Mouse (Mus musculus) ES-Bruce4 (cell line): Measurements from ENCODE around the gene Ptpn3. TPM values are rescaled to one million over a fixed set of nuclear protein-coding genes. Genes with fewer than 3 reads are reported as not detected.

Source experiments
- H3K27ac ChIP-seq: 2 replicates; pipeline ENCODE4 v1.5.1; 2012; ENCODE audit warnings: low read length, inconsistent platforms; ENCODE audit not compliant: insufficient read depth
- H3K27me3 ChIP-seq: 2 replicates; pipeline ENCODE4 v1.6.1; 2012; ENCODE audit warnings: mild to moderate bottlenecking, low read length, inconsistent platforms; ENCODE audit not compliant: control insufficient read depth, poor library complexity, insufficient read depth, severe bottlenecking
- H3K36me3 ChIP-seq: 2 replicates; pipeline ENCODE4 v1.6.1; 2012; ENCODE audit warnings: inconsistent platforms, mild to moderate bottlenecking, low read length, moderate library complexity; ENCODE audit not compliant: control insufficient read depth, poor library complexity, insufficient read depth, severe bottlenecking
- H3K4me1 ChIP-seq: one replicate; pipeline ENCODE4 v1.8.1; 2011; ENCODE audit warnings: low read length; ENCODE audit not compliant: control insufficient read depth, insufficient read depth
- H3K4me3 ChIP-seq: 2 replicates; pipeline ENCODE4 v1.5.1; 2011; ENCODE audit warnings: low read depth, mild to moderate bottlenecking, low read length
- H3K9ac ChIP-seq: 2 replicates; pipeline ENCODE4 v1.6.1; 2012; ENCODE audit warnings: low read depth, mild to moderate bottlenecking, inconsistent platforms; ENCODE audit not compliant: poor library complexity, severe bottlenecking
- H3K9me3 ChIP-seq: replicated peaks from 2 replicates; pipeline ENCODE4 v1.6.1; 2012; ENCODE audit warnings: mild to moderate bottlenecking, low read length, inconsistent platforms; ENCODE audit not compliant: control insufficient read depth, poor library complexity, insufficient read depth, severe bottlenecking
- CTCF ChIP-seq: IDR thresholded peaks from one replicate; pipeline ENCODE4 v1.8.1; 2011; ENCODE audit warnings: low read depth, low read length
- EP300 ChIP-seq: IDR thresholded peaks from 2 replicates; pipeline ENCODE4 v1.6.1; 2011; ENCODE audit warnings: low read depth, low read length; ENCODE audit not compliant: insufficient read depth
- POLR2A ChIP-seq: IDR thresholded peaks from one replicate; pipeline ENCODE4 v1.8.1; 2011; ENCODE audit warnings: low read length; ENCODE audit not compliant: insufficient read depth
- polyA plus RNA-seq: library from polyadenylated mRNA; stranded (reverse); fragments of >200 nt; gene quantifications from 2 replicates; pipeline ENCODE4 v1.2.4, GENCODE M21; 2011; ENCODE audit warnings: low read depth; ENCODE audit not compliant: missing spikeins, insufficient read depth, insufficient read length

Ptpn3 gene
- polyA plus RNA-seq, 1 experiment: 30.6 TPM

- TF ChIP-seq POLR2A (no peak), EP300 (no peak), CTCF (no peak)
- no peaks in the 10 kb centered on the region for H3K4me1 ChIP-seq
- H3K27me3 ChIP-seq: no peaks in the 10 kb centered on the region
- H3K36me3 ChIP-seq: no peaks in the 10 kb centered on the region
- H3K9ac ChIP-seq: no peak overlapping the region
- H3K27ac ChIP-seq: no peak overlapping the region
- H3K9me3 ChIP-seq: no peaks in the 10 kb centered on the region
- H3K4me3 ChIP-seq: no peak overlapping the region
These were observed 39.2 kb downstream of the Ptpn3 start for GRCm38 (mm10) chr4:57262451-57262850.

DNA sequence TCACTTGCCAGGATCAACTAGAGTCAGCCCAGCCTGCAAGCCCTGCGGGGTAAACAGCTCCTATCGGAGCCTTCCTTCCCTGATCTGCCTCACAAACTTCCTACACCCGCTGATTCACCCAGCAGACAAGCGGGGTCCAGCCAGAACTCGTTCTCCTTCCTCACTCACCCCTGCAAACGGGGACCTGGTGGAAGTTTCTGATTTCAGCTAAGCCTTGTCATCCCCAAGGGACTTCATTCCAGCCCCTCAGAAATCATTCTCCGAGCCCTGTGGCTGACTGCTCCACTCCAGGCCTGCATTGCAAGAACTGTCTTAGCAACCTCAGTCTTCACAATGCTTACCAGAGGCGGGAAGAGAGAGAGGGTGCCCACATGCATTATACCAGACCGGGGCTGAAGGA is 39.8 kb downstream of the Ptpn3 start:
- Histone ChIP-seq H3K9me3 (no peaks in the 10 kb centered on the region), H3K4me1 (no peaks in the 10 kb centered on the region), H3K36me3 (no peaks in the 10 kb centered on the region), H3K27me3 (no peaks in the 10 kb centered on the region), H3K27ac (no peak overlapping the region), H3K9ac (no peak overlapping the region), H3K4me3 (no peak overlapping the region)
- TF ChIP-seq POLR2A (no peak), CTCF (no peak), EP300 (no peak)

GRCm38 (mm10) chr4:57258159-57259035 is 43.2 kb downstream of the Ptpn3 start:
- H3K27me3 ChIP-seq: no peaks in the 10 kb centered on the region
- H3K4me3 ChIP-seq: no peak overlapping the region
- no peaks in the 10 kb centered on the region for H3K9me3 ChIP-seq
- no peak overlapping the region for H3K9ac ChIP-seq
- H3K4me1 ChIP-seq: no peaks in the 10 kb centered on the region
- TF ChIP-seq EP300 (no peak), POLR2A (no peak), CTCF (no peak)
- no peaks in the 10 kb centered on the region for H3K36me3 ChIP-seq
- H3K27ac ChIP-seq: no peak overlapping the region

- TF ChIP-seq POLR2A: no peak
- no peak for TF ChIP-seq CTCF
- no peak for TF ChIP-seq EP300
- H3K9me3 ChIP-seq: no peaks in the 10 kb centered on the region
- no peak overlapping the region for H3K4me3 ChIP-seq
- H3K27ac ChIP-seq: no peak overlapping the region
- H3K27me3 ChIP-seq: no peaks in the 10 kb centered on the region
- no peaks in the 10 kb centered on the region for H3K36me3 ChIP-seq
- no peaks in the 10 kb centered on the region for H3K4me1 ChIP-seq
- no peak overlapping the region for H3K9ac ChIP-seq
These were observed 44.2 kb downstream of the Ptpn3 start for GRCm38 (mm10) chr4:57257409-57257808.

- Histone ChIP-seq H3K4me1 (no peaks in the 10 kb centered on the region), H3K9me3 (no peaks in the 10 kb centered on the region), H3K9ac (no peak overlapping the region), H3K27me3 (no peaks in the 10 kb centered on the region), H3K36me3 (no peaks in the 10 kb centered on the region), H3K27ac (no peak overlapping the region), H3K4me3 (no peak overlapping the region)
- TF ChIP-seq EP300: no peak
These were observed 44.9 kb downstream of the Ptpn3 start for GRCm38 (mm10) chr4:57256761-57257160.

GRCm38 (mm10) chr4:57254412-57254811 is 47.2 kb downstream of the Ptpn3 start:
- H3K9me3 ChIP-seq: no peaks in the 10 kb centered on the region
- no peak overlapping the region for H3K4me3 ChIP-seq
- no peak overlapping the region for H3K9ac ChIP-seq
- no peak overlapping the region for H3K27ac ChIP-seq
- TF ChIP-seq CTCF: no peak
- no peak for TF ChIP-seq POLR2A
- TF ChIP-seq EP300: no peak
- no peaks in the 10 kb centered on the region; the same call in 1 of the 2 replicates for H3K36me3 ChIP-seq
- H3K27me3 ChIP-seq: no peaks in the 10 kb centered on the region
- no peaks in the 10 kb centered on the region for H3K4me1 ChIP-seq
